Mouse (Mus musculus) Patski (cell line): ENCODE results near the gene B3gnt3. TPM values are rescaled to one million over a fixed set of nuclear protein-coding genes. Genes with fewer than 3 reads are reported as not detected.
A peak's percentile ranks its signal among the peaks of the same experiment; 100 is the strongest.

Source experiments
- ATAC-seq: fragments of 100-300 bp; one replicate; pipeline ENCODE4 v1.8.0; 2021
- CTCF ChIA-PET: fragments of 350-600 bp; sonication (Branson Sonifier 250); formaldehyde crosslinking; loops from one replicate; lab custom pipeline; 2022; ENCODE audit warnings: inconsistent platforms; lab: Charles Lee
- POLR2A ChIA-PET: fragments of 350-600 bp; sonication (Branson Sonifier 250); formaldehyde crosslinking; loops from one replicate; lab custom pipeline; 2022; ENCODE audit warnings: antibody characterized with exemption, inconsistent platforms; lab: Charles Lee
- DNase-seq: peaks from one replicate; pipeline ENCODE4 v3.0.0-alpha.2; 2011; ENCODE audit warnings: low read depth, low spot score
- H3K27me3 ChIP-seq: fragments of 371-371 bp; one replicate; pipeline ENCODE4 v1.5.1; 2021
- CTCF ChIP-seq: fragments of 100-300 bp; IDR thresholded peaks from one replicate; pipeline ENCODE4 v1.5.1; 2021
- in situ Hi-C: fragments of 300-500 bp; cut with MboI; formaldehyde crosslinking; loops from 3 replicates; pipeline ENCODE4 v1.11.1; 2018; ENCODE audit warnings: low pct_unique_long_range_greater_than_20kb, mixed read lengths
- polyA plus RNA-seq: library from polyadenylated mRNA; unstranded; gene quantifications from one replicate; pipeline ENCODE4 v1.2.3, GENCODE M21; 2021

Gene B3gnt3
- polyA plus RNA-seq, 1 experiment from 2014 or later: 1.4 TPM

- H3K27me3 ChIP-seq: no peaks in the 10 kb centered on the region
- in situ Hi-C loops: no loop called here
- POLR2A ChIA-PET: no interaction called here
- DNase-seq (no peak), ATAC-seq (no peak)
- CTCF ChIA-PET: no interaction called here
- TF ChIP-seq CTCF: no peak
Measured at GRCm38 (mm10) chr8:71679550-71680168, 21.9 kb downstream of the B3gnt3 start.

GRCm38 (mm10) chr8:71679116-71679515 is 22.5 kb downstream of the B3gnt3 start:
- in situ Hi-C loops: no loop called here
- CTCF ChIA-PET: no interaction called here
- DNase-seq: no peak
- no peaks in the 10 kb centered on the region for H3K27me3 ChIP-seq
- TF ChIP-seq CTCF: no peak
- ATAC-seq: no peak
- POLR2A ChIA-PET: no interaction called here

GRCm38 (mm10) chr8:71678216-71678615 is 23.4 kb downstream of the B3gnt3 start:
- ATAC-seq (no peak), DNase-seq (no peak)
- POLR2A ChIA-PET: no interaction called here
- no peaks in the 10 kb centered on the region for H3K27me3 ChIP-seq
- in situ Hi-C loops: no loop called here
- CTCF ChIA-PET: no interaction called here
- no peak for TF ChIP-seq CTCF

GRCm38 (mm10) chr8:71677555-71677954 is 24.0 kb downstream of the B3gnt3 start:
- CTCF ChIA-PET: interaction anchor here (0.9 kb wide), 1 partner anchor 17 kb away, joined by 4 read pairs; no protein-coding TSS in a partner anchor
- DNase-seq (no peak), ATAC-seq (no peak)
- TF ChIP-seq CTCF: no peak
- no peaks in the 10 kb centered on the region for H3K27me3 ChIP-seq
- in situ Hi-C loops: no loop called here
- POLR2A ChIA-PET: no interaction called here

GRCm38 (mm10) chr8:71676803-71677202 is 24.8 kb downstream of the B3gnt3 start:
- in situ Hi-C loops: no loop called here
- no peak for TF ChIP-seq CTCF
- H3K27me3 ChIP-seq: no peaks in the 10 kb centered on the region
- ChIA-PET POLR2A (interaction anchor here (0.6 kb wide), 1 partner anchor 42 kb away, joined by 3 read pairs; no protein-coding TSS in a partner anchor), CTCF (interaction anchor here (0.9 kb wide), 1 partner anchor 16 kb away, joined by 4 read pairs; no protein-coding TSS in a partner anchor)
- no peak for DNase-seq
- ATAC-seq: no peak

- CTCF ChIA-PET: interaction anchor here (2.0 kb wide), 1 partner anchor 16 kb away, joined by 10 read pairs; no protein-coding TSS in a partner anchor
- H3K27me3 ChIP-seq: no peaks in the 10 kb centered on the region
- in situ Hi-C loops: no loop called here
- DNase-seq (no peak), ATAC-seq (no peak)
- TF ChIP-seq CTCF: no peak
- POLR2A ChIA-PET: interaction anchor here (0.7 to 0.9 kb wide), 2 partner anchors 21 to 33 kb away, joined by 3 to 4 read pairs; no protein-coding TSS in a partner anchor
Measured at GRCm38 (mm10) chr8:71676020-71676741, 25.4 kb downstream of the B3gnt3 start, which contains the start of gene Jak3. Gene Jak3 (plus strand): TSS chr8:71676296.

GRCm38 (mm10) chr8:71675456-71676019 is 26.1 kb downstream of the B3gnt3 start:
- POLR2A ChIA-PET: interaction anchor here (0.7 to 0.9 kb wide), 2 partner anchors 21 to 33 kb away, joined by 3 to 4 read pairs; no protein-coding TSS in a partner anchor
- ATAC-seq (no peak), DNase-seq (no peak)
- CTCF ChIA-PET: interaction anchor here (1.0 to 2.0 kb wide), 2 partner anchors 15 to 145 kb away, joined by 3 to 10 read pairs; no protein-coding TSS in a partner anchor
- no peak for TF ChIP-seq CTCF
- no peaks in the 10 kb centered on the region for H3K27me3 ChIP-seq
- in situ Hi-C loops: no loop called here

GRCm38 (mm10) chr8:71674071-71674470 is 27.5 kb downstream of the B3gnt3 start:
- H3K27me3 ChIP-seq: no peaks in the 10 kb centered on the region
- ATAC-seq (no peak), DNase-seq (no peak)
- ChIA-PET POLR2A (no interaction called here), CTCF (interaction anchor here (2.0 kb wide), 1 partner anchor 14 kb away, joined by 10 read pairs; no protein-coding TSS in a partner anchor)
- no peak for TF ChIP-seq CTCF
- in situ Hi-C loops: no loop called here

- ATAC-seq: no peak
- ChIA-PET POLR2A (interaction anchor here (0.6 kb wide), 1 partner anchor 253 kb away, joined by 3 read pairs; no protein-coding TSS in a partner anchor), CTCF (interaction anchor here (1.6 to 2.0 kb wide), 4 partner anchors 9 to 111 kb away, joined by 3 to 6 read pairs (median 4); no protein-coding TSS in a partner anchor)
- no peak for DNase-seq
- TF ChIP-seq CTCF: no peak
- in situ Hi-C loops: no loop called here
- no peaks in the 10 kb centered on the region for H3K27me3 ChIP-seq
Measured at GRCm38 (mm10) chr8:71672168-71672735, 29.3 kb downstream of the B3gnt3 start.

- TF ChIP-seq CTCF: no peak
- CTCF ChIA-PET: interaction anchor here (1.6 to 2.0 kb wide), 3 partner anchors 10 to 40 kb away, joined by 3 to 6 read pairs (median 5); no protein-coding TSS in a partner anchor
Measured at GRCm38 (mm10) chr8:71671549-71671965, 30.0 kb downstream of the B3gnt3 start, which contains the start of gene Unc13a. Gene Unc13a (minus strand): TSS chr8:71671757.

More at GRCm38 (mm10) chr8:71671549-71671965, 30.0 kb downstream of the B3gnt3 start, which contains the start of gene Unc13a:
- POLR2A ChIA-PET: interaction anchor here (0.7 kb wide), 1 partner anchor 9 kb away, joined by 3 read pairs; no protein-coding TSS in a partner anchor
- in situ Hi-C loops: no loop called here
- no peak for DNase-seq
- no peaks in the 10 kb centered on the region for H3K27me3 ChIP-seq
- peak; percentile 67 for ATAC-seq
